In the genomic region with DNA sequence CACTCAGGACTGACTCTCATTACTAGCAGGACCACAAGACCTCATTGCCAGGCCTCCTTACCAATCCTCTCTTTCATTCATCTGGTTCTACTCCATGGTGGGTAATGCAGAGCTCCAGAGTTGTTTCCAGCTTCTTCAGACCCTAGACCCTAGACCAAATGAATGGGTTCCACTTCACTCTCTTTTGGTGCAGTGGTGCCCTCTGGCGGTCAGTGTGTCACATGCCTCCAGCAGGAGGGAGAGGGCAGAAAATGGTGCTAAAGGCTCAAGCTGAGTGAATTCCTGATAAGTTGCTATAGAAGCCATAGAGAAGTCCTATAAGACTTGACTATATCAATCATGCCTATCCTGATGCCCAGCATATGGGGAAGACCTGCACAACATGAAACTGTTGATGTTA, we compare ENCODE assay signal across 8 mouse cellular contexts. TPM values are rescaled to one million over a fixed set of nuclear protein-coding genes. Genes with fewer than 3 reads are reported as not detected.
A peak's percentile ranks its signal among the peaks of the same experiment; 100 is the strongest.
DNase-seq lines count a peak whose midpoint lies in the region; ATAC-seq and TF ChIP-seq lines count a peak whose summit lies in the region.
"Had no signal": no experiment of that assay in that cellular context is flagged by ENCODE, and none has a peak within 500 bp of the region (broad histone marks: within the 10 kb centered on the region; RNA-seq: fewer than 3 reads in every experiment).

No protein-coding gene starts in this region.

- 13% methylated on average over 1 of the region's 1 CpGs for WGBS in hindbrain, embryonic 14.5 days
- 31% methylated on average over 1 of the region's 1 CpGs for WGBS in hindbrain, embryonic 16.5 days
- 10% methylated on average over 1 of the region's 1 CpGs for WGBS in liver, postnatal 0 days (ENCODE audit: insufficient replicate concordance)

- DNase-seq in hindbrain, embryonic 14.5 days (ENCODE audit: low spot score): peak; percentile 31
- peak; percentile 33 for DNase-seq in 416B (ENCODE audit: low read depth)
- peak; percentile 17 for DNase-seq in c-Kit-negative CD71-positive TER-119-positive erythroid progenitor cells, embryonic 14.5 days (ENCODE audit: low read depth, low spot score)
- DNase-seq in liver, postnatal 0 days: peak; percentile 27
- peak; percentile 38 for DNase-seq in thymus, postnatal 14 days

- no peak overlapping the region for H3K9ac ChIP-seq in hindbrain, embryonic 14.5 days
- no peak overlapping the region for H3K9ac ChIP-seq in hindbrain, embryonic 16.5 days (ENCODE audit: low read depth, low read length)
- no peak overlapping the region for H3K9ac ChIP-seq in liver, postnatal 0 days (replicated peaks)
- H3K9ac ChIP-seq: limb, embryonic 15.5 days had no signal

- no peak for TF ChIP-seq EP300 in liver, postnatal 0 days (IDR thresholded peaks at IDR 0.05; ENCODE audit: low read depth)

- no peaks in the 10 kb centered on the region for H3K27me3 ChIP-seq in hindbrain, embryonic 14.5 days (ENCODE audit: control insufficient read depth, insufficient read depth, low read length)
- H3K27me3 ChIP-seq in hindbrain, embryonic 16.5 days (replicated peaks; ENCODE audit: control insufficient read depth, insufficient read depth, low read length): no peaks in the 10 kb centered on the region
- H3K27me3 ChIP-seq in E14TG2a.4 (ENCODE audit: insufficient read depth, low read length): no peaks in the 10 kb centered on the region
- H3K27me3 ChIP-seq in liver, postnatal 0 days (ENCODE audit: insufficient read depth, low read length): no peaks in the 10 kb centered on the region; the same call in 1 of the 2 replicates
- H3K27me3 ChIP-seq: limb, embryonic 15.5 days had no signal

- TF ChIP-seq CTCF in E14TG2a.4 (conservative IDR thresholded peaks at IDR 0.05; ENCODE audit: low read length): peak; percentile 52
- peak; percentile 66 for TF ChIP-seq CTCF in liver, postnatal 0 days (IDR thresholded peaks at IDR 0.05; ENCODE audit: low read depth)

- no peaks in the 10 kb centered on the region for H3K9me3 ChIP-seq in hindbrain, embryonic 14.5 days (ENCODE audit: control insufficient read depth, low read length)
- H3K9me3 ChIP-seq in hindbrain, embryonic 16.5 days (ENCODE audit: control insufficient read depth, low read length): no peaks in the 10 kb centered on the region
- no peaks in the 10 kb centered on the region for H3K9me3 ChIP-seq in E14TG2a.4 (ENCODE audit: low read length)
- H3K9me3 ChIP-seq in liver, postnatal 0 days (ENCODE audit: low read length): no peaks in the 10 kb centered on the region
- H3K9me3 ChIP-seq: limb, embryonic 15.5 days had no signal

- no peak overlapping the region for H3K27ac ChIP-seq in hindbrain, embryonic 14.5 days
- H3K27ac ChIP-seq in hindbrain, embryonic 16.5 days (ENCODE audit: low read depth, low read length): no peak overlapping the region
- no peak overlapping the region for H3K27ac ChIP-seq in liver, postnatal 0 days (ENCODE audit: low read depth)
- H3K27ac ChIP-seq: limb, embryonic 15.5 days had no signal

- H3K4me3 ChIP-seq in hindbrain, embryonic 14.5 days (replicated peaks; ENCODE audit: low read length): no peak overlapping the region
- H3K4me3 ChIP-seq in hindbrain, embryonic 16.5 days (ENCODE audit: low read length): no peak overlapping the region
- H3K4me3 ChIP-seq in E14TG2a.4 (replicated peaks; ENCODE audit: low read length): no peak overlapping the region
- H3K4me3 ChIP-seq in liver, postnatal 0 days (ENCODE audit: low read depth, low read length): no peak overlapping the region
- H3K4me3 ChIP-seq: limb, embryonic 15.5 days had no signal

- no peak for ATAC-seq in hindbrain, embryonic 14.5 days (ENCODE audit: low FRiP score)
- no peak for ATAC-seq in hindbrain, embryonic 16.5 days
- ATAC-seq in liver, postnatal 0 days: no peak

- no peaks in the 10 kb centered on the region for H3K4me1 ChIP-seq in hindbrain, embryonic 14.5 days (replicated peaks; ENCODE audit: control insufficient read depth, insufficient read depth, low read length)
- no peaks in the 10 kb centered on the region for H3K4me1 ChIP-seq in hindbrain, embryonic 16.5 days (ENCODE audit: control insufficient read depth, insufficient read depth, low read depth, low read length)
- H3K4me1 ChIP-seq in E14TG2a.4 (replicated peaks; ENCODE audit: low read depth, low read length): no peaks in the 10 kb centered on the region
- no peaks in the 10 kb centered on the region for H3K4me1 ChIP-seq in liver, postnatal 0 days (ENCODE audit: insufficient read depth)
- H3K4me1 ChIP-seq: limb, embryonic 15.5 days had no signal

- no peaks in the 10 kb centered on the region for H3K36me3 ChIP-seq in hindbrain, embryonic 14.5 days (replicated peaks; ENCODE audit: control insufficient read depth, insufficient read depth)
- no peaks in the 10 kb centered on the region for H3K36me3 ChIP-seq in hindbrain, embryonic 16.5 days (ENCODE audit: control insufficient read depth, insufficient read depth, low read length)
- no peaks in the 10 kb centered on the region for H3K36me3 ChIP-seq in E14TG2a.4 (ENCODE audit: insufficient read depth, low read length)
- H3K36me3 ChIP-seq in liver, postnatal 0 days (replicated peaks; ENCODE audit: insufficient read depth, low read length): no peaks in the 10 kb centered on the region
- H3K36me3 ChIP-seq: limb, embryonic 15.5 days had no signal

- H3K4me2 ChIP-seq in hindbrain, embryonic 14.5 days (replicated peaks): no peak overlapping the region
- no peak overlapping the region for H3K4me2 ChIP-seq in hindbrain, embryonic 16.5 days (ENCODE audit: low read length)
- no peak overlapping the region for H3K4me2 ChIP-seq in liver, postnatal 0 days (ENCODE audit: low read depth, low read length)
- H3K4me2 ChIP-seq: limb, embryonic 15.5 days had no signal

RNA-seq across cellular contexts. Expression of a gene that starts 39.6 kb away (rescaled TPM):
- 1.8 and 2.6 TPM in 2 replicates for polyA plus RNA-seq in hindbrain, embryonic 14.5 days (2014; fragmentation: Nextera tagmentation; extraction: Ambion mirVana)
- polyA plus RNA-seq in hindbrain, embryonic 16.5 days (2015; fragmentation: Nextera tagmentation; extraction: Ambion mirVana): 2.3 and 2.5 TPM in 2 replicates
- not detected in 2 replicates for polyA plus RNA-seq in liver, postnatal 0 days (2015; fragmentation: Nextera tagmentation; extraction: Ambion mirVana)
